Mouse (Mus musculus) layer of hippocampus, adult 18-20 months (tissue): Measurements from ENCODE around the gene Ighmbp2. TPM values are rescaled to one million over a fixed set of nuclear protein-coding genes. Genes with fewer than 3 reads are reported as not detected.
A peak's percentile ranks its signal among the peaks of the same experiment; 100 is the strongest.
"Not testable (repeated sequence)": the region's sequence is repeated elsewhere in the genome, so short reads cannot be mapped to it uniquely, and the experiment has no call there.

ENCODE experiments used
- DNase-seq, 2 experiments: peaks; one replicate each; pipeline ENCODE4 v3.0.0; 2022; ENCODE audit warnings: low spot score in 2 of 2
- total RNA-seq, 2 experiments: library from RNA; stranded (reverse); gene quantifications; 2 replicates each; pipeline ENCODE4 v1.2.3; 2021

Gene Ighmbp2
- total RNA-seq, 2 experiments from 2014 or later = 9.8 to 10.6 TPM

GRCm38 (mm10) chr19:3289006-3289405 lies 6.2 kb upstream of the Ighmbp2 start:
- no peak for DNase-seq

- DNase-seq = no peak
Observed at GRCm38 (mm10) chr19:3281886-3282285, 931 bp downstream of the Ighmbp2 start.

GRCm38 (mm10) chr19:3275744-3276365 lies 7.0 kb downstream of the Ighmbp2 start:
- no peak for DNase-seq

DNA sequence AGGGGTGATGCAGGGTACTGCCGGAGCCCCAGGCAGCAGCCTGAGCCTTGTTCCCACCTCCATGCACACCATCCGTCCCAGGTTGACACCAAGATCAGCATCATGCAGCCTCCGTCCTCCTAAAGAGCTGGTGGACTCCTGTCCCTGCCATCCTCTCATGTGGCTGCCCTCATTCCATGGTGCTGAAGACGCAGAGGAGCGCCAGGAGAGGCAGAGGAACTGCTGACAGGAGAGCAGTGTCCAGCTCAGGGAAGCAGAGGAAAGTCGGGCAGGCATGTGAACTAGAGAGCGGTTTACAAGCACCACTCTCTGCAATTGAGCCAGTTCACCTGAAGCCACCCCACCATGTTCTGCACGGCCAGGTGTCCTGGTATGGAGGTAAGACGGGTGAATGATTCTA lies 9.5 kb downstream of the Ighmbp2 start:
- no peak for DNase-seq

GRCm38 (mm10) chr19:3271366-3271765 lies 11.5 kb downstream of the Ighmbp2 start:
- no peak for DNase-seq

DNA sequence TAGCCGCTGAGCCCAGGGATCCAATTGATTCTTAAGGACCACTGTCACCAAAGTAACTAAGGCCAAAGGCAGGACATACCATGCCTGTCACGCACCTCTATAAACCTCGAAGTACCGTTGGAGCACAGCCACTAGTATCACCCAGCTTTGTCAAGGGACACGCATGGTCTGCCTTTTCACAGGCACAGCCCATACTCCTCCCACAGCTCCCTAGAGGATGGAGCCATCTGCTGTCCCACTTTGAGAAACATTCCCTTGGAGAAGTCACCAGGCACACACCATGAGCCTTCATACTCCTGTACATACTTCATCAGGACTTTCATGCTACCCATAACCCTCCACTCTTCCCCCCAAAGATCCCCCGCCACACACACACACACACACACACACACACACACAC lies 13.0 kb downstream of the Ighmbp2 start:
- DNase-seq = no peak

GRCm38 (mm10) chr19:3269279-3269678 lies 13.5 kb downstream of the Ighmbp2 start:
- no peak for DNase-seq

GRCm38 (mm10) chr19:3268218-3268980 lies 14.4 kb downstream of the Ighmbp2 start:
- DNase-seq = no peak

DNA sequence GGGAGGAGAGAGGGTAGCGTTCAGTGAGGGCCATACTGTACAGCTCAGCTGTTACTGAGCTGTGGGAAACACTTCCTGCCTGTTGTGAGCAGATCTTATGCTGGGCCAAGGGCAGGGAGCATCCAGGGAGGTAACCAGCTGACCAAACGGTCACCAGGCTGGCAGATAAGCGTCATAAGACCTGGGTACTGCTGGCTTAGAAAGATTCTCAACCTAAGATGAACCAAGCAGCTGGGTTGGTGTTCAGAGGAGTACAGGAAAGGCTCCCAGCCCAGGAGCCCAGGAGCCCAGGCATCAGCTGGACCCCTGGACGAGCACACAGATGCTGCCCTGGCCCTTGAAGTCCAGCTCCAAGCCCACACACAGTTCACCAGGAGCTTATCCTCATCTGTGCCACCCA lies 15.5 kb downstream of the Ighmbp2 start:
- DNase-seq = no peak

DNA sequence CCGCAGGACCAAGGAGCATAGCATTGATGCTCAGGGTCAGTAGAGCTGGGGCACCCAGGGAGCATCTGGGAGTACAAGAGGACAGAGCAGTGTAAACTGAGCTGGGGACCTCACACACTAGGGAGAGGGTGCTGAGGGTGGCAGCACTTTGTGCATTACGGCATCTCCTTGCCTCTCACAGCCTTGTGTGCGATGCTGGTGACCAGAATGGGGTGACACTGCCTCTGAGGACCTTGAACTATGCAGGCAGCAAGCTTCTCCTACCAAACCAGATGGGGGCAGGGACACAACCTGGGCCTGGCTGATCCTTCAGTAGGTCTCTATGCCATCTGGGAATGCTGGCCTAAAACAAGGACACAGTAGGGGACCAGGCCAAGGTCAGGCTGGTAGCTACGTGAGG lies 16.1 kb downstream of the Ighmbp2 start:
- DNase-seq = peak in 1 of 2 experiments; percentile 0

DNA sequence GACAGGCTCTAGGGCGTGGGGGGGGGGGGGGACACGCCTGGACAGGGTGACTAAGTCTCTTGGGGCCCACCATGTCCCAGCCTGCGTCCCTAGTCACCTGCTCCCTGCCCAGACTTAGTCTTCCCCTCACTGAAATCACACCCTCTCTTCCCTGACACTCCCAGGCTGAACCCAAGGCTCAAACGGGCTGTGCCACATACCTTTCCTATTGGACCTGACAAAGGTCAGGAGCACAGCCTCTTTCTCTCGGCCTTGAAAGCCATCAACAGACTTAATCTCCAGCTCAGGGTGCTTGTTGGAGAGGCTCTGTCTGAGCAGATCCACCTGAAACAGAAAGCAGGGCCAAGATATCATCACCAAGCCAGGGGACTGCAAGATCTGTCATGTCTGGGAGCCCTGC lies 16.7 kb downstream of the Ighmbp2 start:
- no peak for DNase-seq

DNA sequence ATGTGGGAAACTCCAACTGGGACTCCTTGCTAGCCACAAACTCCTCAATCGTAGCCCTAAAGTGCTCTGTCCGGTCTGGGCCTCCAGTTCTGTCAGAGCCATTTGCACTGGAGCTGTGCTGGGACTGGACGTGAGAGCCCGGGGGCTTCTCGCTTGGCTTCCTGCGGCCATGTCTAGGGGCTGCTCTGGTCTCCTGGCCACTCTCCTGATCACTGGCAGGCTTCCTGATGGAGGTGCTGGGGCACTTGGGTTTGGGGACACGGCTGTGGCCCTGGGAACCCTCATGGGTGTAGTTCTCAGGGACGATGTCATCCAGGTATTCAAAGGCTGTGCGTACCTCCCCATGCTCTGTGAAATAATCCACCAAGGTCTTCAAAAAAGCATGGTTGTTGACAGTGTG lies 17.6 kb downstream of the Ighmbp2 start:
- DNase-seq = no peak

- DNase-seq = no peak
Observed at GRCm38 (mm10) chr19:3264348-3264747, 18.5 kb downstream of the Ighmbp2 start.

DNA sequence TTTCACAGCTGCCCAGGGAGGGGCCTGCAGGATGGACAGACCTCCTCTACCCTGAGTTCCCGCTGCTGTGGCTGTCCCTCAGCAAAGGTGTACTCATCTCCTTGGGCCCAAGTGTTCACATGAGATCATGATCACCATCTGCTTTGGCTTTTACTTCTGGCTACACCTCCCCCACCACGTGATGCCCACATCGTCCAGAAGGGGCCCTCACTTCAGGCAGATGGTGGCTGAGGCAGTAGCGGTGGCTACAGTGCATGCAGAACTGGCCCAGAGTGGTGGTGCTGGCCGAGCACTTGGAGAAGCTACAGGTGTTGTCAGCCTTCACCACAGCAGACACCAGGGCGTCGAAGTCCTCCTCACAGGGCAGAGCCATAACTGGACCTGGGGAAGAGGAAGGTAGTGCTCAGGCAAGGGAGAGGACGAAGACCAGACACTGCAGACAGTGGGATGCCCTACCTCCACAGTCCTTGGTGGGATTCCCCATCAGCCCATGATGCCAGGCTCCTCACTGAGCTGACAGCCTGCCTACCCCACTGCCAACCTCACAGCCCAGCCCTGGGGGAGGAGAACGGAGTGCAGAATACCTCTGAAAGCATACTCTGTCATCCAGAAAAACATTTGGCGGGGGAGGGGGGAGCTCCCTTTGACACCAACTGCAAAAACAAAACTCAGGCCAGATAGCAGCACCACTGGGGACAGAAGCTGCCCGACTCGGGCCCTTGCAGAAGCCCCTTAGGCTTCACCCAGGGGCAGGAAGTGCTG lies 20.9 kb downstream of the Ighmbp2 start:
- no peak for DNase-seq

- no peak for DNase-seq
Observed at GRCm38 (mm10) chr19:3261336-3261735, 21.5 kb downstream of the Ighmbp2 start.

DNA sequence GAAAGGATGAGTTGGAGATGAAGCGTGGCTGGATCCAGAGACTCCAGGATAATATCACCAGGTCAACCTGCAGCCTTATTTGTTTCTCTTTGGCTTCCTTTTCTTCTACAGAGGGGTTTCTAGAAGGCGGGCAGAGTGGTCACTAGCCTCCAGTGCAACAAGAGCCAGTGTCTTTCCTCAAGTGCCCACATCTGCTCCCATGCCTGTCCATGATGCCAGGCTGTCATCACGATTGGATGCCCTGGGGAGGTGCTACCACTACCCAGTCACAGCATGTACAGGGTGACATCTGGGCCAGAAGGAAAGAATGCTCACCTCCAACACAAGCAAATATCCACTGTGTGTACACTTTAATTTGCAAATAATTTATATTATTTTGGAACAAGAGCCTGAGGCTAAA lies 22.2 kb downstream of the Ighmbp2 start:
- DNase-seq = no peak

DNA sequence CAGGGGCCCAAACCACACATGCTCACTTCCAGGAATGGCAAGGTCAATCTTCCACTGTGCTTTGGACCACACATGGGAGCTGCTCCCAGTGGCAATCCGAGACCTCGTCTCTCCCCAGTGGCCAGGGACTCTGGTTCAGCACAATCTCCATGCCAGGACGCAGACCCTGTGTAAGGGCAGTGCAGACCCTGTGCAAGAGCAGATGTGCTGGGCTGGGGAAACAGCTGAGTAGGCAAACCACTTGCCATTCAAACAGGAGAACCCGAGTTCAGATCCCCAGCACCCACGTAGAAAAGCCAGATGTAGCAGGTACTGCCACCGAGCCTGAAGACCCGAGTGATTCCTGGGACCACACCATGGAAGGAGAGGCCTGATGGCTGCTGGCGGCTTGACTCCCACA lies 22.8 kb downstream of the Ighmbp2 start:
- DNase-seq = no peak

- DNase-seq = not testable (repeated sequence)
Observed at GRCm38 (mm10) chr19:3225261-3225660, 57.6 kb downstream of the Ighmbp2 start.

- DNase-seq = not testable (repeated sequence)
Observed at GRCm38 (mm10) chr19:3214937-3215336, 67.9 kb downstream of the Ighmbp2 start.
